Mouse (Mus musculus) cerebellum, adult 11 months (tissue): ENCODE measurements around the gene Vdr.

Experiments
- DNase-seq: peaks from one replicate; pipeline ENCODE4 v3.0.0; 2022

Gene Vdr

GRCm38 (mm10) chr15:97910530-97910929 is at the start of gene Vdr:
TSS of gene Vdr (minus strand) at chr15:97910630.
- no peak for DNase-seq

- no peak for DNase-seq
Measured at GRCm38 (mm10) chr15:97956416-97956815, 46.0 kb upstream of the Vdr start.

- no peak for DNase-seq
Measured at GRCm38 (mm10) chr15:97955742-97956141, 45.3 kb upstream of the Vdr start.

GRCm38 (mm10) chr15:97955286-97955685 is 44.9 kb upstream of the Vdr start:
- DNase-seq = no peak

- no peak for DNase-seq
Measured at GRCm38 (mm10) chr15:97954671-97955070, 44.2 kb upstream of the Vdr start.

- no peak for DNase-seq
Measured at GRCm38 (mm10) chr15:97952889-97953189, 42.4 kb upstream of the Vdr start.

GRCm38 (mm10) chr15:97952137-97952888 is 41.9 kb upstream of the Vdr start:
- DNase-seq = peak; percentile 27

GRCm38 (mm10) chr15:97950240-97950639 is 39.8 kb upstream of the Vdr start:
- no peak for DNase-seq

GRCm38 (mm10) chr15:97949706-97950105 is 39.3 kb upstream of the Vdr start:
- no peak for DNase-seq

GRCm38 (mm10) chr15:97948720-97949119 is 38.3 kb upstream of the Vdr start:
- no peak for DNase-seq

GRCm38 (mm10) chr15:97945656-97946315 is 35.4 kb upstream of the Vdr start:
- no peak for DNase-seq

GRCm38 (mm10) chr15:97944919-97945574 is 34.6 kb upstream of the Vdr start:
- no peak for DNase-seq

GRCm38 (mm10) chr15:97943356-97943755 is 32.9 kb upstream of the Vdr start:
- DNase-seq = no peak

GRCm38 (mm10) chr15:97942538-97942937 is 32.1 kb upstream of the Vdr start:
- DNase-seq = no peak

GRCm38 (mm10) chr15:97941306-97941705 is 30.9 kb upstream of the Vdr start:
- DNase-seq = no peak

GRCm38 (mm10) chr15:97940088-97940487 is 29.7 kb upstream of the Vdr start:
- no peak for DNase-seq

- no peak for DNase-seq
Measured at GRCm38 (mm10) chr15:97938580-97938979, 28.1 kb upstream of the Vdr start.

GRCm38 (mm10) chr15:97932441-97932840 is 22.0 kb upstream of the Vdr start:
- no peak for DNase-seq

- DNase-seq = no peak
Measured at GRCm38 (mm10) chr15:97929259-97929824, 18.9 kb upstream of the Vdr start.

GRCm38 (mm10) chr15:97927821-97928220 is 17.4 kb upstream of the Vdr start:
- no peak for DNase-seq

GRCm38 (mm10) chr15:97927018-97927417 is 16.6 kb upstream of the Vdr start:
- no peak for DNase-seq

GRCm38 (mm10) chr15:97922421-97922820 is 12.0 kb upstream of the Vdr start:
- DNase-seq = no peak

- no peak for DNase-seq
Measured at GRCm38 (mm10) chr15:97921796-97922195, 11.4 kb upstream of the Vdr start.

GRCm38 (mm10) chr15:97920306-97920705 is 9.9 kb upstream of the Vdr start:
- DNase-seq = no peak
